Mouse (Mus musculus) limb, embryonic 14.5 days (tissue): ENCODE measurements around the gene Fcgrt. TPM values are rescaled to one million over a fixed set of nuclear protein-coding genes. Genes with fewer than 3 reads are reported as not detected.

Experiments
- ATAC-seq: fragments of 200-750 bp; cut with Nextera tagmentation; 2 replicates; pipeline ENCODE4 v1.8.0; 2017; ENCODE audit warnings: low read depth, moderate number of reproducible peaks, moderate TSS enrichment; ENCODE audit not compliant: low FRiP score
- DNase-seq: peaks from one replicate; pipeline ENCODE4 v3.0.0-alpha.2; 2015; ENCODE audit warnings: low spot score
- H3K27ac ChIP-seq: fragments of 300-500 bp; sonication (generic); replicated peaks from 2 replicates; pipeline ENCODE4 v1.5.1; 2014; ENCODE audit warnings: low read depth, mild to moderate bottlenecking, low read length, moderate library complexity, mixed read lengths
- H3K27me3 ChIP-seq: fragments of 300-500 bp; sonication (generic); 2 replicates; pipeline ENCODE4 v1.6.1; 2014; ENCODE audit warnings: low read length, mixed read lengths; ENCODE audit not compliant: control insufficient read depth, insufficient read depth
- H3K36me3 ChIP-seq: fragments of 300-500 bp; sonication (generic); 2 replicates; pipeline ENCODE4 v1.6.1; 2014; ENCODE audit warnings: mild to moderate bottlenecking, low read length, moderate library complexity, mixed read lengths; ENCODE audit not compliant: control insufficient read depth, insufficient read depth
- H3K4me1 ChIP-seq: fragments of 300-500 bp; sonication (generic); 2 replicates; pipeline ENCODE4 v1.6.1; 2014; ENCODE audit warnings: antibody characterized with exemption, low read length, mixed read lengths; ENCODE audit not compliant: control insufficient read depth, insufficient read depth
- H3K4me2 ChIP-seq: fragments of 300-500 bp; sonication (generic); replicated peaks from 2 replicates; pipeline ENCODE4 v1.6.1; 2014; ENCODE audit warnings: low read depth, mild to moderate bottlenecking, low read length, moderate library complexity; ENCODE audit not compliant: severe bottlenecking
- H3K4me3 ChIP-seq: fragments of 300-500 bp; sonication (generic); replicated peaks from 2 replicates; pipeline ENCODE4 v1.5.1; 2014; ENCODE audit warnings: low read length
- H3K9ac ChIP-seq: fragments of 300-500 bp; sonication (generic); 2 replicates; pipeline ENCODE4 v1.6.1; 2014; ENCODE audit warnings: mild to moderate bottlenecking, low read depth, low read length, moderate library complexity; ENCODE audit not compliant: severe bottlenecking
- H3K9me3 ChIP-seq: fragments of 300-500 bp; sonication (generic); 2 replicates; pipeline ENCODE4 v1.6.1; 2016; ENCODE audit warnings: low read length; ENCODE audit not compliant: control insufficient read depth
- POLR2A ChIP-seq: fragments of 200-500 bp; IDR thresholded peaks from 2 replicates; pipeline ENCODE4 v1.8.0; 2012; ENCODE audit warnings: inconsistent platforms, mild to moderate bottlenecking, moderate library complexity, borderline replicate concordance; ENCODE audit not compliant: insufficient read depth, insufficient read length; ENCODE audit errors: extremely low read depth
- WGBS: fragments of 180-500 bp; shearing (Covaris S2); extraction: QIAGEN DNeasy Blood & Tissue Kit; methylation state at CpG from one replicate; pipeline ENCODE4 v1.1.7; 2014; 5-methylcytosine and 5-hydroxymethylcytosine counted together
- polyA plus RNA-seq, 2 experiments: library from polyadenylated mRNA; depleted of rRNA in 1 of 2; stranded (reverse) in 1 of 2; unstranded in 1 of 2; fragments of >200 nt; fragmentation: Nextera tagmentation in 1 of 2; extraction: Ambion mirVana in 1 of 2; gene quantifications; 2 replicates each; pipeline versions ENCODE4 v1.2.1 to v1.2.3; 2012 to 2014

Fcgrt gene
- polyA plus RNA-seq, 2 experiments, result 56.1 to 88.4 TPM

DNA sequence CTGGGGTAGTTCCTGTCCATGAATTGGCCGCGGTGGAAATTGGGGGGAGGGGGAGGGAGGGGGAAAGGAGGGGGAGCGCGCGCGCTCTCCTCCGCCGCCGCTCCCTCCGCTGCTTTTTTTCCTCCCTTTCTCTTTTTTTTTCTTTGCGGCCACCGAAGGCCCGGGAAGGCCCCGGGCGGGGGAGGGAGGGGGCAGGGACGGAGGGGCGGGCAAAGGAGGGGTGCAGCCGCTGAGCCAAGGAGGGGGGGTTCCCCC, 50.9 kb downstream of the Fcgrt start, which contains the start of gene Prr12:
Prr12 (minus strand) TSS at position 20 of the 255 bp plus-strand sequence.
- Histone ChIP-seq H3K4me1 (peaks cover 7% of the 10 kb centered on the region; the same call in 1 of the 2 replicates), H3K36me3 (peaks cover 30% of the 10 kb centered on the region), H3K4me3 (peak within 1 kb of the TSS; percentile 92), H3K9me3 (no peaks in the 10 kb centered on the region), H3K27ac (peak within 1 kb of the TSS; percentile 98), H3K9ac (peak within 1 kb of the TSS; percentile 90), H3K27me3 (no peaks in the 10 kb centered on the region), H3K4me2 (peak within 1 kb of the TSS; percentile 96)
- peak; percentile 69 for DNase-seq
- ATAC-seq, result peak; percentile 10; the same call in 1 of the 2 replicates
- 0% methylated on average over 8 of the region's 18 CpGs for WGBS
- no peak for TF ChIP-seq POLR2A

- no peaks in the 10 kb centered on the region for H3K27me3 ChIP-seq
- peaks cover 35% of the 10 kb centered on the region for H3K36me3 ChIP-seq
- H3K27ac ChIP-seq, result peak overlapping the region; percentile 98
- DNase-seq (peak; percentile 18), ATAC-seq (no peak)
- H3K9ac ChIP-seq, result peak overlapping the region; percentile 90
- WGBS, result 3% methylated on average over 35 of the region's 38 CpGs
- TF ChIP-seq POLR2A, result no peak
- H3K4me2 ChIP-seq, result peak overlapping the region; percentile 96
- H3K4me1 ChIP-seq, result peaks cover 7% of the 10 kb centered on the region; the same call in 1 of the 2 replicates
- H3K4me3 ChIP-seq, result peak overlapping the region; percentile 92
- H3K9me3 ChIP-seq, result no peaks in the 10 kb centered on the region
Measured at GRCm38 (mm10) chr7:45052181-45052861, 51.3 kb downstream of the Fcgrt start.

DNA sequence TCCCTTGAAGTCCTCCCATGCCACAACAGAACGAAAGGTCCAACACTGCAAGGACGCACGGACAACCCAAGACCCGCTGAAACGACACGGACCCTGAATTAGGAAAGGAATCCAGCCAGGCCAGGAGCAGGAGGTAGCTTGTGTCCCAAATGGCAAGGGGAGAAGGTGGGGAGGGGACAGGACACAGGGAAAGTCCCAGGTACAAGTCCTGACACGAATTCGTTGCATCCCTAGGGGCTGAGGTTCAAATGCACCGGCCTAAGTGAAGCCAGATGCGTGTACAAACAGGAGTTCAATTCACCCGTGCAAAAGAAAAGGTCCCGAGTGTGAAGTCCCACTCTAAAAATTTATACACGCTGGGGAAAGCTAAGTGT, 52.1 kb downstream of the Fcgrt start:
- no peak for DNase-seq
- H3K4me1 ChIP-seq, result peaks cover 7% of the 10 kb centered on the region; the same call in 1 of the 2 replicates
- ATAC-seq, result no peak
- WGBS, result under 1% methylated on average over 13 of the region's 13 CpGs
- peak overlapping the region; percentile 92 for H3K4me3 ChIP-seq
- H3K27ac ChIP-seq, result peak overlapping the region; percentile 98
- peak overlapping the region; percentile 96 for H3K4me2 ChIP-seq
- H3K9ac ChIP-seq, result peak overlapping the region; percentile 90
- peaks cover 42% of the 10 kb centered on the region for H3K36me3 ChIP-seq
- no peak for TF ChIP-seq POLR2A
- no peaks in the 10 kb centered on the region for H3K27me3 ChIP-seq
- H3K9me3 ChIP-seq, result no peaks in the 10 kb centered on the region

DNA sequence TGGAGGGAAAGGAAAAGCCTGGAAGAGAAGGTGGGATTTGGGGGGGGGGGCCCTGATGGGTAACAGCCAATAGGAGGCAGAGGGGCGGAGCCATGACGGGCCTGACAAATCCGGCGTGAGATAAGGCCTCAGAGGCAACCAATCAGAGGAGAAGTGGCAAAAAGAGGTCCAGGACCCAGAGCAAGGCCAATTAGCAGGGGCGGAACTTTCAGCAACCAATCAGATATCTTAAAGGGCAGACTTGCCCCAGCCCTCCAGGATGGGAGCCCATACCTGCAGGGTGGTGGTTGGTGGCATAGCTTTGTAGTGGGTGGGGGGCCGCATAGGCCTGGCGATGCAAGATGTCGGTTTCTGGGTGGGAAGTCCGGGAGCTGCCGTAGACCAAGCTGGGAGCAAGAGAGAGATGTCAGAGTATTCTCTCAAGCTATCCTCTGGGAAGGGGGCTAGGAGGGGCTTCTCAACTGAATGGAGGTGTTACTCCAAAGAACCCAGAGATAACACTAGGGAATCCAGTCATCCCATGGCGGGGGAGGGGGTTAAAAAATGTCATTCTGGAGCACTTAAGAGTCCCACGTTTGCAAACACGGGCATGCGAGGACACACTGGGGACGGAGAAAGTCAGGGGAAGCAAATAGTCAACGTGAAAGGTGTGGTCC, 52.6 kb downstream of the Fcgrt start:
- Histone ChIP-seq H3K36me3 (peaks cover 47% of the 10 kb centered on the region), H3K27me3 (no peaks in the 10 kb centered on the region), H3K27ac (peak overlapping the region; percentile 98), H3K9ac (peak overlapping the region; percentile 90; the same call in 1 of the 2 replicates), H3K4me3 (peak overlapping the region; percentile 92), H3K9me3 (no peaks in the 10 kb centered on the region), H3K4me2 (peak overlapping the region; percentile 96), H3K4me1 (peaks cover 7% of the 10 kb centered on the region; the same call in 1 of the 2 replicates)
- WGBS, result 2% methylated on average over 16 of the region's 16 CpGs
- TF ChIP-seq POLR2A, result no peak
- peak; percentile 94 for DNase-seq
- ATAC-seq, result peak; percentile 48

DNA sequence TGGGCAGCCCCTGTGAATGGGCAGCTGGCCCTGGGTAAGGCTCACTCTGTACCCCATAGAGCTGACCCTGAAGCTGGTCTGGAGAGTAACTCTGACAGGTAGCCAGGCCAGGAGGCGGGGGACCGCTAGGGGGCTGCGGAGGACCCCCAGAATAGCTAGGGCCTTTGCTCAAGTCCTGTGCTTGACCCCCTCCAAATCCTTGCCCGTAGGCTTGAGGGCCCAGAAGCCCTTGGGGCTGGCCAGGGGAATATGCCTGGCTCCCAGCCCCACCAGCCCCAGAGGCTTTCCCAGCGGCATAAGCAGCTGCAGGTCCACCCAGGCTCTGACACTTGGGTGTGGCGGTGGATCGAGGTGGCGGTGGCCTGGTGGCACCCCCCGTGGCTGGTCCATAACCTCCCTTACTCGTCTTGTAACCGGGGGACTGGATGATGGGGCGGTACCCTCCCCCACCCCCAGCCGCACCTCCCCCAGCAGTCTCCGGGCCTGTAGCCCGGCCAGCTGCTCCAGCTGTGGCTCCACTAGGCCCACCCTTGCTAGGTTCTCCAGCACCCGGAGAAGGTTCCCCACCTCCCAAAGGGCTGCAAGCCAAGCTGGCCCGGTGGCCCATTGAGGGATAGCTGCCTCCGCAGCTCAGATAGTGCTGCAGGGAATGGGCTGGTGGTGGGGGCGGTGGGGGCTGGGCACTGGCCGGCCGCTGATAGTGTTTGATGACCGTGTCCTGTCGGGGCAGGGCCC, 54.6 kb downstream of the Fcgrt start:
- DNase-seq (no peak), ATAC-seq (no peak)
- Histone ChIP-seq H3K9me3 (no peaks in the 10 kb centered on the region), H3K27me3 (no peaks in the 10 kb centered on the region), H3K4me2 (no peak overlapping the region), H3K9ac (no peak overlapping the region), H3K4me3 (no peak overlapping the region), H3K27ac (no peak overlapping the region), H3K36me3 (peaks cover 67% of the 10 kb centered on the region), H3K4me1 (peaks cover 7% of the 10 kb centered on the region; the same call in 1 of the 2 replicates)
- TF ChIP-seq POLR2A, result no peak
- 92% methylated on average over 17 of the region's 23 CpGs for WGBS
